Mouse (Mus musculus) left cerebral cortex, adult 18-20 months (tissue): ENCODE measurements at regions not wholly inside any gene's neighbourhood (a gene's known extent, or its start where the extent isn't known, plus 50 kb on each side); places are given as distances from the start of the nearest gene placed in this dataset.

Source experiments
- DNase-seq, 2 experiments: peaks; one replicate each; pipeline ENCODE4 v3.0.0; 2021 to 2022; ENCODE audit warnings: low spot score in 2 of 2, mixed read lengths in 1 of 2

DNA sequence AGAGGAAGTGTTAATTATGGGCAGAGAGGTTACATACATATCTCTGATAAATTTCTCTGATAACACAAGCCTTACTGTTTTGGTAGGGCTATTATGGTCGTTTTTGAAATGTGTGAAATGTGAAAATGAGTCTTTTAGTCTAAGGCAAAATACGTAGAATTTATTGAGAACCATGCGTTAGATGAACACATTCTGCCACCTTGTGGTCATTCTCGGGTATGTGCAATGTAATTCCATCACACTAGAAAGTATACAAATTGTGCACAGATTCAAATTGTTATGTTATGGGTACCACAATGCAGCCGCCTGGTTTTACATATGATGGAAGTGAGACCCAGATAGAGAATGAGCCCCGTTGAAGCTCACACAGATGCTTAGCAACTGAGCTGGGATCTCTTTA is 138.7 kb downstream of the Cdr1 start:
- peak; percentile 9 to 10 for DNase-seq

GRCm38 (mm10) chrX:61043147-61043546 is 142.2 kb downstream of the Cdr1 start:
- DNase-seq, result no peak
